Mouse (Mus musculus): ENCODE measurements around the gene Rp9. TPM values are rescaled to one million over a fixed set of nuclear protein-coding genes. Genes with fewer than 3 reads are reported as not detected.
A peak's percentile ranks its signal among the peaks of the same experiment; 100 is the strongest.

Gene Rp9
- 62.3 and 68.9 TPM in 2 replicates for polyA plus RNA-seq (2012; rRNA removed)

GRCm38 (mm10) chr9:22469643-22470042, at the start of gene Rp9:
Gene Rp9 (minus strand): TSS chr9:22469743.
- no peak within 1 kb of the TSS for H3K27ac ChIP-seq (ENCODE audit: insufficient read depth, low read length)
- H3K4me1 ChIP-seq (ENCODE audit: control insufficient read depth, insufficient read depth, low read length), result 0 out of 2 replicates have a peak, but pooled peaks cover 1% of the 10 kb centered on the region
- TF ChIP-seq POLR2A (IDR thresholded peaks at IDR 0.05; ENCODE audit: extremely low read depth, insufficient read depth, low read length), result no peak
- TF ChIP-seq CTCF (IDR thresholded peaks at IDR 0.05; ENCODE audit: extremely low read depth, insufficient read depth, low read length), result no peak
- H3K4me3 ChIP-seq (ENCODE audit: insufficient read depth, low read length), result peak within 1 kb of the TSS; percentile 78

- H3K27ac ChIP-seq (ENCODE audit: insufficient read depth, low read length), result no peak overlapping the region
- TF ChIP-seq CTCF (IDR thresholded peaks at IDR 0.05; ENCODE audit: extremely low read depth, insufficient read depth, low read length) (peak; percentile 75), POLR2A (IDR thresholded peaks at IDR 0.05; ENCODE audit: extremely low read depth, insufficient read depth, low read length) (no peak)
- no peak overlapping the region for H3K4me3 ChIP-seq (ENCODE audit: insufficient read depth, low read length)
- no peaks in the 10 kb centered on the region for H3K4me1 ChIP-seq (ENCODE audit: control insufficient read depth, insufficient read depth, low read length)
These were observed 49.0 kb upstream of the Rp9 start for GRCm38 (mm10) chr9:22518394-22519041.

GRCm38 (mm10) chr9:22515076-22515475, 45.5 kb upstream of the Rp9 start:
- TF ChIP-seq POLR2A (IDR thresholded peaks at IDR 0.05; ENCODE audit: extremely low read depth, insufficient read depth, low read length) (no peak), CTCF (IDR thresholded peaks at IDR 0.05; ENCODE audit: extremely low read depth, insufficient read depth, low read length) (no peak)
- no peak overlapping the region for H3K4me3 ChIP-seq (ENCODE audit: insufficient read depth, low read length)
- no peaks in the 10 kb centered on the region for H3K4me1 ChIP-seq (ENCODE audit: control insufficient read depth, insufficient read depth, low read length)
- no peak overlapping the region for H3K27ac ChIP-seq (ENCODE audit: insufficient read depth, low read length)

- TF ChIP-seq POLR2A (IDR thresholded peaks at IDR 0.05; ENCODE audit: extremely low read depth, insufficient read depth, low read length), result no peak
- no peak for TF ChIP-seq CTCF (IDR thresholded peaks at IDR 0.05; ENCODE audit: extremely low read depth, insufficient read depth, low read length)
- no peak overlapping the region for H3K27ac ChIP-seq (ENCODE audit: insufficient read depth, low read length)
- no peak overlapping the region for H3K4me3 ChIP-seq (ENCODE audit: insufficient read depth, low read length)
- H3K4me1 ChIP-seq (ENCODE audit: control insufficient read depth, insufficient read depth, low read length), result peaks cover 2% of the 10 kb centered on the region
These were observed 36.0 kb upstream of the Rp9 start for GRCm38 (mm10) chr9:22505574-22505973.

DNA sequence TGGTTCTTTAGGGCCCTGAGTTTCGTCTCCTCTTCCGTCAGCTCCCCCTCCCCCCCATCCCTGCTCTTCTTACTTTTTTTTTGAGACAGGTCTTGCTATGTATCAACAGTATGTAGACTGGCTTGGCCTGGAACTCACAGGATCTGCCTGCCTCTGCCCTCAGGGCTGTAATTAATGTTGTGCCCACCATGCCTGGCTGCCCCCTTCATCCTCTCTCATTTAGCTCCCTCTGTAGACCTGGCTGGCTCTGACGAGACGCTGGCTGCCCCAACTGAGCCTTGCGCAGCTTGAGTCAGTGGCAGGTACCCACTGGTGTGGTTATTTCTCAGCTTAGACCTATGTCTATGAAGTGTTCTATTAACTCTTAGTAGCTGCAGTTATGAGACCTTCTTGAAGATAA, 34.0 kb upstream of the Rp9 start:
- Histone ChIP-seq H3K4me1 (ENCODE audit: control insufficient read depth, insufficient read depth, low read length) (peaks cover 2% of the 10 kb centered on the region), H3K27ac (ENCODE audit: insufficient read depth, low read length) (no peak overlapping the region), H3K4me3 (ENCODE audit: insufficient read depth, low read length) (no peak overlapping the region)
- TF ChIP-seq POLR2A (IDR thresholded peaks at IDR 0.05; ENCODE audit: extremely low read depth, insufficient read depth, low read length) (no peak), CTCF (IDR thresholded peaks at IDR 0.05; ENCODE audit: extremely low read depth, insufficient read depth, low read length) (no peak)

GRCm38 (mm10) chr9:22502972-22503371, 33.4 kb upstream of the Rp9 start:
- Histone ChIP-seq H3K4me1 (ENCODE audit: control insufficient read depth, insufficient read depth, low read length) (peaks cover 2% of the 10 kb centered on the region), H3K4me3 (ENCODE audit: insufficient read depth, low read length) (no peak overlapping the region), H3K27ac (ENCODE audit: insufficient read depth, low read length) (no peak overlapping the region)
- no peak for TF ChIP-seq POLR2A (IDR thresholded peaks at IDR 0.05; ENCODE audit: extremely low read depth, insufficient read depth, low read length)
- no peak for TF ChIP-seq CTCF (IDR thresholded peaks at IDR 0.05; ENCODE audit: extremely low read depth, insufficient read depth, low read length)

- Histone ChIP-seq H3K4me1 (ENCODE audit: control insufficient read depth, insufficient read depth, low read length) (no peaks in the 10 kb centered on the region), H3K4me3 (ENCODE audit: insufficient read depth, low read length) (no peak overlapping the region), H3K27ac (ENCODE audit: insufficient read depth, low read length) (no peak overlapping the region)
- TF ChIP-seq CTCF (IDR thresholded peaks at IDR 0.05; ENCODE audit: extremely low read depth, insufficient read depth, low read length) (no peak), POLR2A (IDR thresholded peaks at IDR 0.05; ENCODE audit: extremely low read depth, insufficient read depth, low read length) (no peak)
These were observed 27.7 kb upstream of the Rp9 start for GRCm38 (mm10) chr9:22497021-22497767.

- TF ChIP-seq POLR2A (IDR thresholded peaks at IDR 0.05; ENCODE audit: extremely low read depth, insufficient read depth, low read length), result no peak
- TF ChIP-seq CTCF (IDR thresholded peaks at IDR 0.05; ENCODE audit: extremely low read depth, insufficient read depth, low read length), result no peak; the same call in 1 of the 2 replicates
- H3K4me3 ChIP-seq (ENCODE audit: insufficient read depth, low read length), result no peak overlapping the region
- no peak overlapping the region for H3K27ac ChIP-seq (ENCODE audit: insufficient read depth, low read length)
- no peaks in the 10 kb centered on the region for H3K4me1 ChIP-seq (ENCODE audit: control insufficient read depth, insufficient read depth, low read length)
These were observed 25.6 kb upstream of the Rp9 start for GRCm38 (mm10) chr9:22495133-22495532.

DNA sequence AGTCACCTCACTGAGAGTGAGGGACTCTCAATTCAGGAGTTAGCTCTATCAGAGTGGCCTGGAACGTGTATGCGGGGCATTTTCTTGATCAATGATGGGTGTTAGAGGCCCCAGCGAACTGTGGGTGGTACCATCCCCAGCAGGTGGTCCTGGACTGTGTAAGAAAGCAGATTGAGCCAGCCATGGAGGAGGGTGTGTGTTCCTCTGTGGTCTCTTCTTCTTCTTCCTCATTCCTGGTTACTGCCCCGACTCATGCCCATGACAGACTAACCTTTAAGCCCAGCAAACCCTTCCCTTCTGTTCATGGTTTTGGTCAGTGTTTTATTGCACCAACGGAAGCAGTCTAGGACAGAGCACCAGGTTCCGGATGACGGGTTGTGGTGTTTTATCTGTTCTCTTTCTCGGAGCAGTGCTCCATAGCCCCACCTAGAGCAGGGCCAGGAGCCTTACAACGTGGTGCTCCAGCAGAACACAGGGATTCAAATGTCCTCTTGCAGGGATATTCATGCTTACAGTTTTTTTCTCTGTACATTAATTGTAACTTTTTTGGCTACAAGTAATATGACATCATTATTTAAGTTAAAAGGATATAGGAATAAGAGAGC, 24.8 kb upstream of the Rp9 start:
- no peaks in the 10 kb centered on the region for H3K4me1 ChIP-seq (ENCODE audit: control insufficient read depth, insufficient read depth, low read length)
- TF ChIP-seq CTCF (IDR thresholded peaks at IDR 0.05; ENCODE audit: extremely low read depth, insufficient read depth, low read length) (no peak), POLR2A (IDR thresholded peaks at IDR 0.05; ENCODE audit: extremely low read depth, insufficient read depth, low read length) (no peak)
- no peak overlapping the region for H3K4me3 ChIP-seq (ENCODE audit: insufficient read depth, low read length)
- H3K27ac ChIP-seq (ENCODE audit: insufficient read depth, low read length), result no peak overlapping the region
